Mouse (Mus musculus): ENCODE data around the gene Myh10. TPM values are rescaled to one million over a fixed set of nuclear protein-coding genes. Genes with fewer than 3 reads are reported as not detected.
A peak's percentile ranks its signal among the peaks of the same experiment; 100 is the strongest.

Myh10 gene
- total RNA-seq (2021) (10 to 100 TPM; 31.8 to 43.8 TPM), polyA plus RNA-seq (2012; rRNA removed) (9.4 and 10.1 TPM in 2 replicates)
- long read RNA-seq, full-length matches to known transcripts: 2 of 5 reads
- long read RNA-seq, partial matches to known transcripts: 1 of 5 reads
- long read RNA-seq, other reads (novel, unspliced or antisense): 2 of 5 reads

GRCm38 (mm10) chr11:68691321-68692009 is at the start of gene Myh10:
Myh10 (plus strand) TSS chr11:68691559.
- DNase-seq: peak; percentile 99

GRCm38 (mm10) chr11:68644781-68645180 is 46.6 kb upstream of the Myh10 start:
- DNase-seq: no peak

GRCm38 (mm10) chr11:68647808-68648207 is 43.6 kb upstream of the Myh10 start:
- DNase-seq: no peak

- DNase-seq: no peak
Observed at GRCm38 (mm10) chr11:68648385-68649148, 42.8 kb upstream of the Myh10 start.

- DNase-seq: no peak
Observed at GRCm38 (mm10) chr11:68651518-68651917, 39.8 kb upstream of the Myh10 start.

GRCm38 (mm10) chr11:68655524-68655923 is 35.8 kb upstream of the Myh10 start:
- DNase-seq: no peak

GRCm38 (mm10) chr11:68656887-68657685 is 34.3 kb upstream of the Myh10 start:
- DNase-seq: no peak

- DNase-seq: peak; percentile 18
Observed at GRCm38 (mm10) chr11:68657811-68658210, 33.5 kb upstream of the Myh10 start.

GRCm38 (mm10) chr11:68665331-68665730 is 26.0 kb upstream of the Myh10 start:
- DNase-seq: no peak

GRCm38 (mm10) chr11:68666210-68666609 is 25.1 kb upstream of the Myh10 start:
- DNase-seq: no peak

- peak; percentile 58 for DNase-seq
Observed at GRCm38 (mm10) chr11:68672270-68672970, 18.9 kb upstream of the Myh10 start.

GRCm38 (mm10) chr11:68674071-68674470 is 17.3 kb upstream of the Myh10 start:
- no peak for DNase-seq

GRCm38 (mm10) chr11:68674643-68675042 is 16.7 kb upstream of the Myh10 start:
- DNase-seq: no peak

GRCm38 (mm10) chr11:68675274-68675673 is 16.1 kb upstream of the Myh10 start:
- DNase-seq: peak; percentile 11

- no peak for DNase-seq
Observed at GRCm38 (mm10) chr11:68681254-68681839, 10.0 kb upstream of the Myh10 start.

GRCm38 (mm10) chr11:68682136-68682806 is 9.1 kb upstream of the Myh10 start:
- DNase-seq: no peak

GRCm38 (mm10) chr11:68686001-68686400 is 5.4 kb upstream of the Myh10 start:
- peak; percentile 12 for DNase-seq

GRCm38 (mm10) chr11:68689304-68689703 is 2.1 kb upstream of the Myh10 start:
- DNase-seq: no peak

- DNase-seq: no peak
Observed at GRCm38 (mm10) chr11:68690465-68690864, 894 bp upstream of the Myh10 start.

GRCm38 (mm10) chr11:68692010-68692692 is 792 bp downstream of the Myh10 start:
- peak; percentile 51 for DNase-seq
